Mouse (Mus musculus) cerebral cortex, adult 2 months (tissue): ENCODE data around the gene Pml.

Source experiments
- WGBS: fragments of 180-500 bp; shearing (Covaris S2); methylation state at CpG from one replicate; pipeline ENCODE4 v1.1.7; 2018; 5-methylcytosine and 5-hydroxymethylcytosine counted together

The Pml gene

DNA sequence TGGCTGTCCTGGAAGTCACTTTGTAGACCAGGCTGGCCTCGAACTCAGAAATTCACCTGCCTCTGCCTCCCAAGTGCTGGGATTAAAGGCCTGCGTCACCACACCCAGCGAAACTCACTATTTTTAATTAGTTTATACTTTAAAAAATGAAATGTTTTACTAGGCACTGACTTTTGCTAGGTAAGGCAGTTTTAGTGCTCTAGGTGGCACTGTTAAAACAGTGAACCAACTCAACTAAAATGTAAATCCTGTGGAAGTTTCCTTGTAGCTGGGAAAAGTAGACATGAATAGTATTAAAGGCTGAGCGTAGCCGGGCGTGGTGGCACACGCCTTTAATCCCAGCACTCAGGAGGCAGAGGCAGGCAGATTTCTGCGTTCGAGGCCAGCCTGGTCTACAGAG lies 22.0 kb upstream of the Pml start:
- 77% methylated on average over 9 of the region's 9 CpGs for WGBS

DNA sequence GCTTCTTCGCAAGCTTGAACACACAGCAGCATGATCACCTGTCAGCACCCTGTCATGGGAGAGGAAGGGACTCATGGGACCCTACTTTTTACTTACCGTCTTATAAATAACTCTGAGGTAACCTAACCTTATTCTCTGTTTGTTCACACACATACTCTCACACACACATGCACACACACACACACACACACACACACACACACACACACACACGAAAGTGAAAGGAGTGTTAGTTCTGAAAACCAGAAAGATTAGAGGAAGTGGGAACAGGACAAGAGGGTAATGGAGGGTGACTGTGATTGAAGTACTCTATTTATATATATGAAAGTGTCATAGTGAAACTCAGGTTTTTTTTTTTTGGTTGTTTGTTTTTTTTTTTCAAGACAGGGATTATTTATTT lies 21.5 kb upstream of the Pml start:
- 92% methylated on average over 3 of the region's 3 CpGs for WGBS

DNA sequence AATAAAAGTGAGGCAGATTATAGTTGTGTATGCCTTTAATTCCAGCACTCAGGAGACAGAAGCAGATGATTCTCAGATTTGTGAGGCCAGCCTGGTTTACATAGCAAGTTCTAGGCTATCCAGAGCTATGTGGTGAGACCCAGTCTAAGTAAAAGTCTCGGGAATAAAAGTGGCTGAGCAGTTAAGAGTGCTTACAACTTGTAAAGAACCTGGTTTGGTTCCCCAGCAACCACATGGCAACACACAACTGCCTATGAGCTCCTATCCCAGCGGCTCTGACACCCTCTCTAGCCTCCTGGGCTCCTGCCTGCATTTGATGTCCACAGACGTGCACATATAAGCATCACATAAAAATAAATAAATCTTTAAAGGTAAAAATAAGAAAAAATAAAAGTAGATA lies 20.5 kb upstream of the Pml start:
- 60% methylated on average over 3 of the region's 3 CpGs for WGBS

DNA sequence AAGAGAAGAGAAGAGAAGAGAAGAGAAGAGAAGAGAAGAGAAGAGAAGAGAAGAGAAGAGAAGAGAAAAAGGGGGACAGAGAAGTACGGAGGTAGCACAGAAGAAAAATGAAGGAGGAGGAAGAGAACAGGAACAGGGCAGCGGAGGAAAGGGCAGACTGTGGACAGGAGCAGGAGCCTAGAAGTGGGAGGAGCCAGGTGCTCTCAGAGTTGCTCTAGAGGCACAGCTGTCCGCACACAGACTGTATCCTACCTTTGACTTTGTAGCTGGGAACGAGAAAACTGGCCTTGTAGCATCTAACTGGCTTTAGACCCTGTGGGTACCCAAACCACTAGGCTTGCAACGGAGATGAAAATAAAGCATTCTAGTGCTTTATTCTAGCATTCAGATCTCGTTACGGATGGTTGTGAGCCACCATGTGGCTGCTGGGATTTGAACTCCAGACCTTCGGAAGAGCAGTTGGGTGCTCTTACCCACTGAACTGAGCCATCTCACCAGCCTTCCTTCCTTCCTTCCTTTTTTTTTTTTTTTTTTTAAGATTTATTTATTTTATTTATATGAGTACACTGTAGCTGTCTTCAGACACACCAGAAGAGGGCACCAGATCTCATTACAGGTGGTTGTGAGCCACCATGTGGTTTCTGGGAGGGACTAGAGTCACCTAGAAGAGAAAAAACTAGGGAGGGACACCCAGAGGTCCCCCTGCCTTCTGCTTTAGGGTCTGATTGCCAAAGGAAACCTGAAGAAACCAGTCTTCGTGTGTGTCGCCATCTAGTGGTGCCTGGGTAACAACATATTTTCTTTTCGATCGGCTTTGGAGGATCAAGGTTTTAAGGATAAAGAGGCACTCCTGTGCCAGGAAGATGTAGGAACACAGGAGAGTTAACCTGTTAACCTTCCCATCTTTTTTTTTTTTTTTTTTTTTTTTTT lies 19.1 kb upstream of the Pml start:
- WGBS = 53% methylated on average over 12 of the region's 12 CpGs

DNA sequence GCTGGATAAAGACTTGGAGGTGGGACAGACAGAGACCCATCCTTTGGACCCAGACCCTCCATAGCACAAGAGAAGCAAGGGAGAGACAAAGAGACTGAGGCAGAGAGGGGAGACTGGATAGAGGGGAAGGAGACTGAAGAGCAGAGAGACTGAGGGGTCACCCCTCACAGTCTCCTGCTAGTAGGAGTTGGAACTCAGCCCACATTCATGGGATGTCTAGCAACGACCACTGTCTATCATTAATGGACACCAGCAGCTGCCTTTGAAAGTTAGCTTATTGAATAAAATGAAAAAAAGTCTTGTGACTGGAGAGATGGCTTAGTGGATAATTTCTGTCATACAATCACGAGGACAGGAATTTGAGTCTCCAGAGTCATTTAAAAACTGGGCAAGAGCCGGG lies 17.5 kb upstream of the Pml start:
- 55% methylated on average over 3 of the region's 3 CpGs for WGBS

DNA sequence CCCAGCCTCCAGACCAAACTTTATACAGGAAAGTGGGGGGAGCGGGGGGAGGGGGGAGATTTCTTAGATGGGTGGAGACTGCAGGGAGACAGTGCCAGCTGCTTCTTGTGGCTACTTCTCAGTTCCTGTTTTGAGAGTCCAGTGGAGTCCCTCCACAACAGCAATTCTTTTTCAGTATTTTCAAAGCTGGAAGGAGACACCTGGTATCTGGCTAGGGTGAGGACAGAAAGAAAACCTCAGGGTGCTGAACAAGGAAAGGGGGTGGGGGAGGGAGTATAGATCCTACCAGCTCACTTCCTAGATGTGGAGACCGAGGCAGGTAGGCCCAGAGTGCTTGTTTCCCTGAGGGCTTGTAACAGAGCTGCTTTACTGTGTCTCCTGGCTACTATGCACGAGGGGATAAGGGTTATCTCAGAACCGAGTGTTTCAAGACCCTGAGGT lies 17.0 kb upstream of the Pml start:
- WGBS = 44% methylated on average over 4 of the region's 4 CpGs

DNA sequence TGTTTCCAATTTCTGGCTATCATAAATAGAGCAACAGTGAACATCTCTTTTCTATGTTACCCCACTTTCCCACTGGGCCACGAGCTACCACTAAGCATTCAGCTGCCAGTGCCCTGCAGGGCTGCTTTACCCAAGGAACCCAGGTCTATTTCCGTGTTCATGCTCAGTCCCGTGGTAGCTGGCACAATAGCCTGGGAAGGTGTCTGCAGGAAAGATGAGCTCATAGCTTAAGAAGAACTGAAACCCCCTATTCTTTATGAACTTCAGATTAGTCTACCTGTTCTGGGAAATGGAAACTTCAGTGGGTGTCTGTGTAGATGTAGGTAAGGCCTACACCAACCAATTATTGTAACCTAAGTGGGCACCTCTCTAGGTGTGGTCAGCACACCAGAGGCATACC lies 15.8 kb upstream of the Pml start:
- WGBS = 62% methylated on average over 3 of the region's 3 CpGs

DNA sequence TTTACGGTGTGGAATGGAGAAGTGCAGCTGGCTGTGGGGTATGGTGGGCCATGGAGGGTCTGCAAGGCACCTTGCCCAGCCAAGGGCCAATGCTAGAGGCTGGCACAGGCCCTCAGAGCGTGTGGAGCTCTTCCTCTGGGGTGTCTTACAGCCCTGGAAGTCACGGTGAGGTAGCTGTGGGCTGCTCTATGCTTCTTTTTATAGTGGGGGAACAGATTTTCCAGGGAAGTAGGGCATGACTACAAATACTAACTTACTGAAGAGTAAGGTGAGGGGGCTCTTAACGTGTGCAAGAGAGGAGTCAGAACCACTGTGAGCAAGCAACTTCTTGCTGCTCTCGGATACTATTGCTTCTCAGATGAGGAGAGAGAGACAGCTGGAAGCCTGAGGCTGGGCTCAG lies 12.9 kb upstream of the Pml start:
- 54% methylated on average over 5 of the region's 5 CpGs for whole genome bisulfite sequencing

DNA sequence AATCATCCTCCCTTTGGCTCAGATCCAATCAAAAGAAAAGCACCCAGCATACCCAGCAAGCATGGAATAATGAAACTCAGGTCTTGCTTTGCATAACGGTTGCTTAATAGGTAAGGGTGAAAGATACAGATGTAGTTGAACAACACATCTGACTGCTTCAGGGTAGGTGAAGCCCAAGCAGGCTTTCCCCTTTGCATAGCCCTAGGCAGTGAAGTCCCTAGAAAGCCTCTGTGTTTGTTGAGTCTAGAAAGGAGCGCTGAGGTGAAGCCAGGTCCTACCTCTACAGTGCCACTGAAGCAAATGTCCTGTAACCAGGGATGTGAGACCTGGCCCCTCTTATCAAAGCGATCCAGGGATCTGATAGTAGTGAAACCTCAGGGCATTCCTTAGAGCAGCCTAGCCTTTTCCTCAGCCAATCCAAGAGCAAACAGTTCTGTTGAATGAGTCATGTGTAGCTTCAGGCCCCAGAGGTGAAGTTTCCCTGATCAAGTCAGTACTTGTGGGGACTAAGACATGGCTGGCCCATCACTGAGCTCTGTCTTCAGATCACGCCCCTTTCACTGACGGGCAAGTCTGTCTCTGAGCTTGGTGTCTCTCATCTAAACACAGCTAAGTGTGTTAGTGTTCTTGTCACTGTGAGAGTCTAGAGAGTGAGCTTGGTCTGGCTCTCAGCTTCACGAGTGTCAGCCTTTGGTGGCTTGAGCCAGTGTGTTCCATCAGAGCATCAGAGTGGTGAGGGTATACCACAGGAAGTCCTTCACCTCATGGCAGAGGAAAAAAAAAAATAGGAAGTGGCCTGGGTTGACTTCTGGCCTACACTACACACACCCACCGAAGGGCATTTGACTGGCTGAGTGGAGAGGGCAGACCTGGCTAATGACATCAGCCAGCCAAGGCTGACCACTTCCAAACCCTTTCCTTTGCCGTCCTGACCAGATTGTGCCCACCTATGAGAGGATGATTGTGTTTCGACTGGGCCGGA lies 6.4 kb upstream of the Pml start:
- 89% methylated on average over 10 of the region's 10 CpGs for WGBS

DNA sequence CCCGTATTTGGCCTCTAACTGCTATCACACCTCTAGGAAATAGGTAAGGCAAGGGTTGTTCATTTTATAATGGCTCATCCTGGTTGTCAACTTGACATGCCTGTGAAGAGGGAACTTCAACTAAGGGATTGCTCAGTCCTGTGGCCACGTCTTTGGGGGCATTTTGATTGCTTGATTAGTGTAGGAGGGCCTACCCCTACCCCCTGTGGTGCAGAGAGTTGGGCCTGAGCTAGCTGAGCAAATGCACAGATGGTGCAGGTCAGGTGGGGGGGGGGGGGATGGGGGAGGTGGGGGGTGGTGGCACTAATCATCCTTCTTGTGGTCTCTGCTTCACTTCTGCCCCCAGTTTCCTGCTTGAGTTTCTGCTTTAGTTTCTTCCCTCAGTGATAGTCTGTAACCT lies 5.5 kb upstream of the Pml start:
- 70% methylated on average over 2 of the region's 2 CpGs for WGBS

DNA sequence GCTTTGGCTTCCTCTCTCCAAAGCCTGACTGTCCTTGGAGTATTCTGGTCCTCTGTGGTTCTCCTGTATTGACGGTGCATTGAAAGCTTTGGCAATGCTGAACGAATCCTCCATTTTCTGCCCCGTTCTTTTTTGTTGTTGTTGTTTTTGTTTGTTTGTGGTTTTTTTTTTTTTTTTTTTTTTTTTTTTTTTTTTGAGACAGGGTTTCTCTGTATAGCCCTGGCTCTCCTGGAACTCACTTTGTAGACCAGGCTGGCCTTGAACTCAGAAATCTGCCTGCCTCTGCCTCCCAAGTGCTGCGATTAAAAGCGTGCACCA lies 4.2 kb upstream of the Pml start:
- 48% methylated on average over 5 of the region's 5 CpGs for WGBS

DNA sequence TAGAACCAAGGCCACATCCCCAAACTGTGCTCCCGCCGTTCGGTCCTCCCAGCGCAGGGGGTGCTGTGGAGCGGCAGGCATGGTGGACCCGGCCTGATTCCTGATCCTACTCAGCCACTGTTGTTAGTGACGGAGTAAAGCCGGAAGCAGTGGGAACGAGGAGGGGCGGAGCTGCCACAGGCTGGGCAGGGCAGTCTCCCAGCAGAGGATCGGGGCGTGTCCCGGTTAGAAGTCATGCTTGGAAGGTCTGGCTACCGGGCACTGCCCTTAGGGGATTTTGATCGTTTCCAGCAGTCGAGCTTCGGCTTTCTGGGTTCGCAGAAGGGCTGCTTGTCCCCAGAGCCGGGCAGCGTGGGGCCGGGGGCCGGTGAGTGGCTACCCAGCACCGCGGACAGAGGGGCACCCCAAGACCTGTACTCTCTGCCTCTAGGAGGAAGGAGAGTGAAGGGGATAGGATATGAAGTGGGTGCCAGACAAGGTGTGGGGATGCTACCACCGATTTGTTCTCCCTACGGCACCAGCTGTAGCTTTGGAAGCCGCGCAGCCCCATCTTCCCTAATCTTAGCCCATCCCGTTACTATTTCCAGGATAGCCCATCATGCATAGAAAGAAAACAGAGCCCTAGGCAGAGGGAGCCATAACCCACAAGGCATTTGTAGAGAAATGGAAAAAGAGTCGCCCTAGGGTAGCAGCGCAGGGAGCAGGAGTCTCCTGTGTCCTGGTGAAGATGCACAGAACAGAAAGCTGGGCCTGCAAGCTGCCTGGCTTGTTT lies 3.6 kb upstream of the Pml start, which contains the start of gene Stoml1:
Gene Stoml1, plus strand, starts transcription at position 132 of the 772 bp plus-strand sequence.
- under 1% methylated on average over 31 of the region's 31 CpGs for WGBS

DNA sequence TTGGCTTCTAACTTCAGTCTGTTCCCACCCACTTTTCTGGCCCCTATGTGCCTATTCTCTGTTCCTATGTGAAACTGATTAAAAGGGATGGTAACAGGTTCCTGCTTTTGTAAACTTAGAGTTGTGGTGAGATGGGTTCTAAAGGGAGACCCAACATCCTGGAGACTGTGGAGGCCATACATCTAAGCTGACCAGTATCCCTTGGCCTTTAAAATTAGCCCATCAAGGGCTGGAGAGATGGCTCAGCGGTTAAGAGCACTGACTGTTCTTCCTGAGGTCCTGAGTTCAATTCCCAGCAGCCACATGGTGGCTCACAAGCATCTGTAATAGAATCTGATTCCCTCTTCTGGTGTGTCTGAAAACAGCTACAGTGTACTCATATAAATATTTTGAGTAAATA lies 1.1 kb upstream of the Pml start:
- 91% methylated on average over 1 of the region's 1 CpGs for WGBS

DNA sequence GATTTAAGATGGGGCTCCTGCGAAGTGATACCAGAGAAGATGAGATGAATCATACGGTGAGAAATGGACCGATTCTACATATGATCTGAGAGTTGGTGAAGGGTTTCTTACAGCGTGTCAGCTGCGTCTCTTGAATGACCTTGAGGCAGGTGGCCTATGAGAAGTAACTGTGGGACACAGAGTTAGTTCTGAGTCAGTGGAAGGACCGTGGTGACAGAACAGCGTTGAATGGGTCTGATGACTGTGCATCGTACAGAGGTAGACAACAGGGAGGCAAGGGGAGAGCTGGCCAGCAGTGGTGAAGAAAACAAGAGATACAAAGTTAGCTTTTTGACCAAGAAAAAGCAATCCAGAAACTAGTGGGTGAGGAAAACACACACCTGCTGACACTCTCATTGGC lies 736 bp upstream of the Pml start:
- WGBS = 77% methylated on average over 8 of the region's 8 CpGs

DNA sequence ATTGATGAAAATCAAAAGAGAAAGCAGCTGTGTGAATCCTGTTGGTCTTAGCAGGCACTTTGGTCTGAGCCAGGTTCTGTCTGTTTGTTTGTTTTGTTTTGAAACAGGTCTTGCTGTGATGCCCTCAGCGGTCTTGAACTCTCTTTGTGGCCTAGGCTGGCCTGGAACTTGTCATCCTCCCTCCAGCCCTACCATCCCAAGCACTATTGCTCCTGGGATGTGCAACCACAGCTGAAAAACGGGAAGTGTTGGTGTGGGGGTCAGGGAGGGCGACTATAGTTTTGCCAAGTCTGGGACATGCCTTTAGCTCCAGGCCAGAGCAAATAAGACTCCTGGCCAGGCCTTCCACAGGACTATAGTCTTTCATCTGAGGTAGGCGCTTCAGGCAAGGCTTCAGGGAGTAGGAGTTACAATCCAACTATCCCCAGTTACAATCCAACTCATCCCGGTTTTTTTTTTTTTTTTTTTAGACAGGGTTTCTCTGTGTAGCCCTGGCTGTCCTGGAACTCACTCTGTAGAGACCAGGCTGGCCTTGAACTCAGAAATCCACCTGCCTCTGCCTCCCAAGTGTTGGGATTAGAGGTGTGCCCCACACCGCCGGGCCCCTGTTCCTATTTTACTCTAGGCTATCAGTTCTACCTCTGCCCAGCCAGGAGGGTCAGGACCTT lies 706 bp downstream of the Pml start:
- WGBS = 44% methylated on average over 7 of the region's 7 CpGs

DNA sequence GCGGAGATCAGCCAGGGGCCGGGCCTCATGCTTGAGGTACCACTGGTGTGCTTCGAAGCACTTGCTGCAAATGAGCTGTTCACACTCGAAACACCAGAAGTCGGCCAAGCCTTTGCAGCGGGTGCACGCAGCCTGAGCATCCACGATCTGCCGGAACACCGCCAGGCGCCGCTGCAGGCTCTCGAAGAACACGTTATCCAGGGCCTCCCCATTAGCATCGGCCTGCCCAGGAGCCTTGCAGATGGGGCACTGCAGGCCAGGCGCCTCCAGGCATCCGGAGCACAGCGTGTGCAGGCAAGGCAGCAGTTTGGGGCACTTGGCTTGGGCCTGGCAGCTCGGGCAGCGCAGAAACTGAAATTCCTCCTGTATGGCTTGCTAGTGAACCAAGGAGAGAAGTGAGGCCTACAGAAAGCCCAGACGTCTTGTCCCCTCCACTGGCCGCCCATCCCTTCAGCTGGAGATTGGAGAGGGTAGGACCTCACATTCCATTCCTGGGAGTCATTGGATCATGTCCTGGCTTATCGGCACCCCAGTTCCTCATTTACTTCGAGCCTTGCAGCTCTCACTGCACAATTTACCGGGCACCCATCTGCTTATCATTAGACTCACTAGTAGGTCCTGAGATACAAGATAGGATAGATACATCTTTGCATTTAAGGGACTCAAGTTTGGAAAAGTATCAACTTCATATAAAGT lies 2.4 kb downstream of the Pml start:
- 20% methylated on average over 25 of the region's 25 CpGs for WGBS

DNA sequence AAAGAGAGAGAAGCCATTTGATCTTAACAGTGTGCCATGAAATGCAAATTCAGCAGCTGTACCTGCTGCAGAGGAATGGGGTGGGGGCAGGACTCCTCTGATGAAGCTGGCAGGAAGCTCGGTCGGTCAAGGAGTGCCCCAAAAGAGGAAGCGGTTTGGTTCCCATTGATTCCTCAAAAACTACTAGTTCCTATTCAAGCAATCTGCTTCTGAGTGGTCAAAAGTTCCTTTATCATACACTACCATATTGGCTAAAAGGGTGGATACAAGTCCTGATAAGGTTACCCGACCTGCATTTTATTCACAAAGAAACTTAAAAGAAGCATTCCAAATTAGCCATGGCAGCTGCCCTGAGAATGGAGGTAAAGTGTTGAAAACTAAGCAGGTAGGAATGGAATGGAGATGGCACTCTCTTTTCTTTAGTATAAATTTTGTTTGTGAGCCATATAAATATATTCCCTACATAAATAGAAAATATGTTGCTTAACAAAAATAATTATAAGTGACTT lies 3.4 kb downstream of the Pml start:
- WGBS = 79% methylated on average over 4 of the region's 4 CpGs

DNA sequence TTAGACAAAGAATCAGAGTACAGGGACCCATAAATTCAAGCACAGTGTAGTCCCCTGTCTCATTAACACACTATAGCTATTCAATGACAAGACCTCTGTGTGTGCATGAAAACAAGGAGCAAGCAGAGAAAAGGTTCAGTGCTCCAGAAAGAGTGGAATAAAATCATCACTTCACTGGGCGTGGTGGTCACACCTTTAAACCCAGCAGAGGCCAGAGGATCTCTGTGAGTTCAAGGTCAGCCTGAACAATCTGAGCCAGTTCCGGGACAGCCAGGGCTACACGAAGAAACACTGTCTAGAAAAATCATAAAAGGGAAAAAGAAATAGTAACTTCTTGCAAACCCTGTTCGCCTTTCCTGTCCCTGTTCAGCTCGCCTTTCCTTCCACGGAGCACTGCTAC lies 5.9 kb downstream of the Pml start:
- 69% methylated on average over 6 of the region's 6 CpGs for WGBS

DNA sequence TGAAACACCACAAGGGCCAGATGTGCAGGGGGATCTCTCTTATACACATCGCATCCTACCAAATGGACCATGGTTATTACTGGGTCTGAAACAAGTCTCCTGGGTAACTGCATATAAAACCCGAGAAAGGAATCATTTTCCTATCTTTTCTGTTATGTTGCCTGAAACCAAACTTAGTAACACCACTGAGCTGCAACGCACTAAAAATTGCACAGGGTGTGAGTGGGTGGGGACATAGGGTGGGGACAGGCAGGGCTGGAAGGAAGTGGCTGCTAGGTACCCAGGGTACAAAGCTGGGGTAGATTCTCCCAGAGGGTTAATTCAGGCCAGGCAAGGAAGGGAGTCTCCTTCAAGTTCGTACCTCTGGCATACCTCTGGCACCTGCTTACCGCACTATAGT lies 6.9 kb downstream of the Pml start:
- 42% methylated on average over 5 of the region's 5 CpGs for whole genome bisulfite sequencing

DNA sequence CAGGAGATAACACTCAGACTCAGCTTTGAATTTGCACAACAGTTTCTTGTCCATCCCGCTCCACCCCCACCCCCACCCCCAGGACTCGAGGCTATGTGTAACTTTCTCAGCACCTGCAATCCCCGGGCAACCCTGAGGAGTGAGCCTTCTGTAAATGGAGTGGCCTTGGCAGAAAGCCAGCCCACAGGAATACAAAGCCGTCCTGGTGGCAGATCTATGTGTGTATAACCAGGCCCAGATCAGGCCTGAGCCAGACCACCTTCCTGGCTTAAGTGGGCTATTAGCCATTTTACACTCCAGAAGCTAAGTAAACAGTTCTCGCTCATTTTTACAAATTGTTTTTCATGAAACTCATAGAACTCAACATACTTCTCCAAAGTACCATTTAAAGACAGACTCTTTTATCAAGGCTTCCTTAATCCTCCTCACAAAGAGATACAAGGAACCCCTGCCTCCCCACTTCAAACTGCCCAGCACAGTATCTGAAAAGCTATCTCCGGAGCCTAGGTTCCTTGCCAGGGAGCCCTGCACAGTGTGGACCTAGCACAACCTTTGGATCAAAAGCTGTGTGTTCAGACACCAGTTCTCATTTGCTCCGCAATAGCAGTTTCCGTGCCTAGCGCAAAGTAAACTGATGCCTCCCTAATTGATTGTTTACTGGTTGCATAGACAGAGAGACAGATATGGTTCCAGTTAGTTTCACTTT lies 7.7 kb downstream of the Pml start:
- 38% methylated on average over 9 of the region's 9 CpGs for WGBS
